ENCODE assay signal across 7 mouse cellular contexts in genomic region chr5:53947549-53948183, GRCm38 (mm10). TPM values are rescaled to one million over a fixed set of nuclear protein-coding genes. Genes with fewer than 3 reads are reported as not detected.
A peak's percentile ranks its signal among the peaks of the same experiment; 100 is the strongest.
DNase-seq lines count a peak whose midpoint lies in the region; ATAC-seq and TF ChIP-seq lines count a peak whose summit lies in the region.

No protein-coding gene starts in this region.

- no peak overlapping the region for H3K9ac ChIP-seq in intestine, embryonic 14.5 days (ENCODE audit: low read length)
- no peak overlapping the region for H3K9ac ChIP-seq in intestine, postnatal 0 days (ENCODE audit: low read depth, low read length)
- no peak overlapping the region for H3K9ac ChIP-seq in forebrain, embryonic 15.5 days (replicated peaks)

- no peak overlapping the region for H3K4me3 ChIP-seq in intestine, embryonic 14.5 days (ENCODE audit: low read depth, low read length)
- no peak overlapping the region for H3K4me3 ChIP-seq in intestine, postnatal 0 days (ENCODE audit: low read depth, low read length)
- no peak overlapping the region for H3K4me3 ChIP-seq in forebrain, embryonic 15.5 days

- ATAC-seq in intestine, embryonic 14.5 days (replicated peaks; ENCODE audit: low FRiP score, low TSS enrichment, low read depth): 0 out of 2 replicates have a peak, but pooled peaks have one; percentile 32
- no peak for ATAC-seq in intestine, postnatal 0 days
- ATAC-seq in forebrain, embryonic 15.5 days (replicated peaks): peak; percentile 81

- no peaks in the 10 kb centered on the region for H3K9me3 ChIP-seq in intestine, embryonic 14.5 days (ENCODE audit: control insufficient read depth, low read length)
- no peaks in the 10 kb centered on the region for H3K9me3 ChIP-seq in intestine, postnatal 0 days (ENCODE audit: control insufficient read depth)
- no peaks in the 10 kb centered on the region for H3K9me3 ChIP-seq in forebrain, embryonic 15.5 days

- no peak overlapping the region for H3K27ac ChIP-seq in intestine, embryonic 14.5 days (ENCODE audit: low read depth)
- H3K27ac ChIP-seq in intestine, postnatal 0 days (ENCODE audit: low read depth, low read length): no peak overlapping the region
- H3K27ac ChIP-seq in forebrain, embryonic 15.5 days (replicated peaks): no peak overlapping the region

- TF ChIP-seq CTCF in intestine, postnatal 0 days (IDR thresholded peaks at IDR 0.05; ENCODE audit: low read depth): no peak

- DNase-seq in intestine, embryonic 14.5 days (ENCODE audit: low spot score): no peak
- DNase-seq in ZHBTc4 (ENCODE audit: low read depth, low spot score): peak; percentile 13
- peak; percentile 52 for DNase-seq in lung, postnatal 14 days
- DNase-seq in embryo, embryonic 10 days (ENCODE audit: low spot score): no peak
- no peak for DNase-seq in spleen, postnatal 36 days (ENCODE audit: low spot score in 2 of 2)

- WGBS in intestine, embryonic 14.5 days: 43% methylated on average over 9 of the region's 9 CpGs
- 45% methylated on average over 9 of the region's 9 CpGs for WGBS in intestine, postnatal 0 days
- WGBS in forebrain, embryonic 15.5 days: 16% methylated on average over 9 of the region's 9 CpGs

- no peak overlapping the region for H3K4me2 ChIP-seq in intestine, embryonic 14.5 days (ENCODE audit: low read length)
- H3K4me2 ChIP-seq in intestine, postnatal 0 days (replicated peaks; ENCODE audit: low read depth): no peak overlapping the region
- H3K4me2 ChIP-seq in forebrain, embryonic 15.5 days (replicated peaks): no peak overlapping the region

- H3K27me3 ChIP-seq in intestine, embryonic 14.5 days (replicated peaks; ENCODE audit: control insufficient read depth, insufficient read depth, low read length): no peaks in the 10 kb centered on the region
- H3K27me3 ChIP-seq in intestine, postnatal 0 days (replicated peaks; ENCODE audit: control insufficient read depth, insufficient read depth, low read length): no peaks in the 10 kb centered on the region
- no peaks in the 10 kb centered on the region for H3K27me3 ChIP-seq in forebrain, embryonic 15.5 days

- H3K36me3 ChIP-seq in intestine, embryonic 14.5 days (ENCODE audit: control insufficient read depth, insufficient read depth, low read length): no peaks in the 10 kb centered on the region
- no peaks in the 10 kb centered on the region for H3K36me3 ChIP-seq in intestine, postnatal 0 days (ENCODE audit: control insufficient read depth, insufficient read depth)
- H3K36me3 ChIP-seq in forebrain, embryonic 15.5 days: no peaks in the 10 kb centered on the region

- peaks cover 20% of the 10 kb centered on the region for H3K4me1 ChIP-seq in intestine, embryonic 14.5 days (replicated peaks; ENCODE audit: control insufficient read depth, insufficient read depth, low read length)
- H3K4me1 ChIP-seq in intestine, postnatal 0 days (replicated peaks; ENCODE audit: control insufficient read depth, insufficient read depth, low read length): peaks cover 2% of the 10 kb centered on the region; the same call in 1 of the 2 replicates
- peaks cover 9% of the 10 kb centered on the region for H3K4me1 ChIP-seq in forebrain, embryonic 15.5 days

RNA-seq across cellular contexts. Expression of gene Stim2, which starts 50.6 kb away (rescaled TPM):
- 18.2 and 19.9 TPM in 2 replicates for polyA plus RNA-seq in intestine, embryonic 14.5 days (2014; fragmentation: Nextera tagmentation; extraction: Ambion mirVana)
- polyA plus RNA-seq in intestine, postnatal 0 days (2015; fragmentation: Nextera tagmentation; extraction: Ambion mirVana): 13.9 and 14.1 TPM in 2 replicates
- 27.2 and 28.6 TPM in 2 replicates for polyA plus RNA-seq in forebrain, embryonic 15.5 days (2015; fragmentation: Nextera tagmentation; extraction: Ambion mirVana)

Comparison
In these comparisons a context has a peak if more than half of its experiments do, and no peak if none do; other contexts are left out.
1. DNase-seq: peak in ZHBTc4 (single experiment) and lung, postnatal 14 days (single experiment); none in intestine, embryonic 14.5 days (single experiment), embryo, embryonic 10 days (single experiment) and spleen, postnatal 36 days (0 of 2).